Mouse (Mus musculus) midbrain, postnatal 0 days (tissue): ENCODE results near the gene Rpl3l. TPM values are rescaled to one million over a fixed set of nuclear protein-coding genes. Genes with fewer than 3 reads are reported as not detected.
"Not testable (repeated sequence)": the region's sequence is repeated elsewhere in the genome, so short reads cannot be mapped to it uniquely, and the experiment has no call there.

Experiments
- ATAC-seq: fragments of 200-750 bp; cut with Nextera tagmentation; 2 replicates; pipeline ENCODE4 v1.8.0; 2017; ENCODE audit warnings: moderate number of reproducible peaks, mild to moderate bottlenecking, moderate TSS enrichment, moderate library complexity; ENCODE audit not compliant: low FRiP score
- DNase-seq: peaks from one replicate; pipeline ENCODE4 v3.0.0-alpha.2; 2015; ENCODE audit warnings: low spot score
- H3K27ac ChIP-seq: fragments of 300-500 bp; sonication (generic); 2 replicates; pipeline ENCODE4 v1.5.1; 2014; ENCODE audit warnings: low read depth, mild to moderate bottlenecking, low read length, mixed read lengths
- H3K27me3 ChIP-seq: fragments of 300-500 bp; sonication (generic); 2 replicates; pipeline ENCODE4 v1.6.1; 2014; ENCODE audit warnings: low read length, control low read depth, mixed read lengths; ENCODE audit not compliant: insufficient read depth
- H3K36me3 ChIP-seq: fragments of 300-500 bp; sonication (generic); 2 replicates; pipeline ENCODE4 v1.6.1; 2014; ENCODE audit warnings: low read length, control low read depth, mixed read lengths; ENCODE audit not compliant: insufficient read depth
- H3K4me1 ChIP-seq: fragments of 300-500 bp; sonication (generic); 2 replicates; pipeline ENCODE4 v1.6.1; 2014; ENCODE audit warnings: mild to moderate bottlenecking, control low read depth, antibody characterized with exemption, low read length, mixed read lengths; ENCODE audit not compliant: insufficient read depth
- H3K4me2 ChIP-seq: fragments of 300-500 bp; sonication (generic); 2 replicates; pipeline ENCODE4 v1.6.1; 2014; ENCODE audit warnings: low read depth, mild to moderate bottlenecking, low read length, mixed read lengths; ENCODE audit not compliant: poor library complexity, severe bottlenecking
- H3K4me3 ChIP-seq: fragments of 300-500 bp; sonication (generic); 2 replicates; pipeline ENCODE4 v1.5.1; 2014; ENCODE audit warnings: low read depth, mild to moderate bottlenecking, low read length, moderate library complexity
- H3K9ac ChIP-seq: fragments of 300-500 bp; sonication (generic); replicated peaks from 2 replicates; pipeline ENCODE4 v1.6.1; 2014; ENCODE audit warnings: mild to moderate bottlenecking, low read length, moderate library complexity, mixed read lengths; ENCODE audit not compliant: poor library complexity, severe bottlenecking
- H3K9me3 ChIP-seq: fragments of 300-500 bp; sonication (generic); 2 replicates; pipeline ENCODE4 v1.6.1; 2016; ENCODE audit warnings: low read length, control low read depth
- CTCF ChIP-seq: IDR thresholded peaks from 2 replicates; pipeline ENCODE4 v1.5.1; 2016; ENCODE audit warnings: antibody characterized with exemption, mild to moderate bottlenecking
- WGBS: fragments of 180-500 bp; shearing (Covaris S2); extraction: QIAGEN DNeasy Blood & Tissue Kit; methylation state at CpG from one replicate; pipeline ENCODE4 v1.1.7; 2014; 5-methylcytosine and 5-hydroxymethylcytosine counted together
- polyA plus RNA-seq: library from polyadenylated mRNA; unstranded; fragments of >200 nt; fragmentation: Nextera tagmentation; extraction: Ambion mirVana; gene quantifications from 2 replicates; pipeline ENCODE4 v1.2.1, GENCODE M21; 2015
- total RNA-seq: library from RNA; depleted of rRNA; stranded (reverse); fragments of >200 nt; gene quantifications from 2 replicates; pipeline ENCODE4 v1.2.3, GENCODE M21; 2014

The Rpl3l gene
- total and polyA plus RNA-seq, 2 experiments from 2014 or later, result 0.37 TPM; not detected in 1

- H3K9me3 ChIP-seq, result no peaks in the 10 kb centered on the region
- no peaks in the 10 kb centered on the region; the same call in 1 of the 2 replicates for H3K4me1 ChIP-seq
- WGBS, result 94% methylated on average over 15 of the region's 15 CpGs
- no peak overlapping the region for H3K9ac ChIP-seq
- H3K27ac ChIP-seq, result no peak overlapping the region
- DNase-seq (no peak), ATAC-seq (no peak)
- H3K4me2 ChIP-seq, result no peak overlapping the region
- TF ChIP-seq CTCF, result no peak
- H3K27me3 ChIP-seq, result no peaks in the 10 kb centered on the region
- no peak overlapping the region for H3K4me3 ChIP-seq
- H3K36me3 ChIP-seq, result peaks cover 4% of the 10 kb centered on the region; the same call in 1 of the 2 replicates
Observed at GRCm38 (mm10) chr17:24716166-24716682, 11.4 kb upstream of the Rpl3l start.

GRCm38 (mm10) chr17:24717943-24718342 lies 9.7 kb upstream of the Rpl3l start, which contains the start of the genes Rnf151 and Rps2:
TSS of gene Rnf151 (minus strand) at chr17:24718063.
TSS of gene Rps2 (plus strand) at chr17:24718116.
- peak within 1 kb of the TSS; percentile 74 for H3K4me3 ChIP-seq
- no peaks in the 10 kb centered on the region; the same call in none of the 2 replicates for H3K4me1 ChIP-seq
- no peak within 1 kb of the TSS for H3K27ac ChIP-seq
- no peak for TF ChIP-seq CTCF
- no peak for DNase-seq
- H3K9ac ChIP-seq, result no peak within 1 kb of the TSS
- no peaks in the 10 kb centered on the region for H3K9me3 ChIP-seq
- H3K36me3 ChIP-seq, result peaks cover 13% of the 10 kb centered on the region; the same call in 1 of the 2 replicates
- H3K27me3 ChIP-seq, result no peaks in the 10 kb centered on the region
- WGBS, result 85% methylated on average over 4 of the region's 4 CpGs
- peak within 1 kb of the TSS; percentile 60; the same call in 1 of the 2 replicates for H3K4me2 ChIP-seq
- no peak for ATAC-seq

- not testable (repeated sequence) for H3K27ac ChIP-seq, DNase-seq, H3K4me1 ChIP-seq, ATAC-seq, H3K9me3 ChIP-seq, H3K27me3 ChIP-seq
- TF ChIP-seq CTCF, result peak; percentile 37
- peak overlapping the region; percentile 74 for H3K4me3 ChIP-seq
- WGBS, result 68% methylated on average over 5 of the region's 5 CpGs
- H3K9ac ChIP-seq, result peak overlapping the region; percentile 94; the same call in 1 of the 2 replicates
- H3K4me2 ChIP-seq, result peak overlapping the region; percentile 60
- peaks cover 13% of the 10 kb centered on the region; the same call in 1 of the 2 replicates for H3K36me3 ChIP-seq
Observed at GRCm38 (mm10) chr17:24718938-24719337, 8.7 kb upstream of the Rpl3l start.

DNA sequence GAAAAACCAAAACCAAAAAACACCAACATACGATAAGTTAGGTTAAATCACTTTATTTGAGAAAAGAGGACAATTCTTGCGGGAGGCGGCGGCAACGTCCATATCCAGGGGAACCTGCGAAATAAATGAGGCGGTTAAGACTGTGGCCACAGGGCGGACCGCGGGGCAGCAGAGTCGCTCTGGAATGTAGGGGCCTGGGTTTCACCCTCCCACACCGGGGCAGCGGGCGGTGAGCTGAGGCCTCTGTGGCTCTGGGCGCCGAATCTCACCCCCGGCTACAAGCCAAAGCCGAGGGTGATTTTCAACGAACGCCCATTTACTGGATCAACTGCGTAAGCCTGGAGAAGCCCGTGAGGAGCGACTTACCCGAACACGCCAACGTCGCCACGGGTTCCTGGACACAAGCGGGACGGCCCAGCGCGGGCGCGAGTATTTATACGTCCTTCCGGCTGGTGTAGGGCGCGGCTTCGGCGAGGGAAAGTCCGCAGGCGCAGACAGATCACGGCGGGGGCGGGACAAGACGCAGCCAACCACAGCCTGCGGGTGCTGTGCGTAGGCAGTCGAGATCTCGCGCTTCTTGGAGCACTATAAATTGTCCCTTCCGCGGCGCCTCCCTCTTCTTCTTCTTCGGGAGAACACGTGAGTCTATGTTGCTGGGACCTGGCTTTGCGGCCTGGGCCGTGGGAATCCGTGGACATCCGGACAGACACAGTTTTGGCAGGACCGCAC lies 8.0 kb upstream of the Rpl3l start:
- DNase-seq, result peak; percentile 99
- H3K4me2 ChIP-seq, result peak overlapping the region; percentile 61
- no peaks in the 10 kb centered on the region for H3K27me3 ChIP-seq
- peak; percentile 96 for ATAC-seq
- H3K4me1 ChIP-seq, result no peaks in the 10 kb centered on the region; the same call in none of the 2 replicates
- H3K36me3 ChIP-seq, result peaks cover 13% of the 10 kb centered on the region; the same call in 1 of the 2 replicates
- H3K9me3 ChIP-seq, result no peaks in the 10 kb centered on the region
- H3K27ac ChIP-seq, result peak overlapping the region; percentile 87
- H3K4me3 ChIP-seq, result peak overlapping the region; percentile 74
- WGBS, result under 1% methylated on average over 61 of the region's 61 CpGs
- peak overlapping the region; percentile 94 for H3K9ac ChIP-seq
- TF ChIP-seq CTCF, result peak; percentile 15; the same call in 1 of the 2 replicates

- H3K9me3 ChIP-seq, ATAC-seq, H3K4me1 ChIP-seq, DNase-seq, H3K27me3 ChIP-seq: not testable (repeated sequence)
- Histone ChIP-seq H3K4me3 (peak overlapping the region; percentile 74), H3K4me2 (peak overlapping the region; percentile 61), H3K9ac (peak overlapping the region; percentile 83), H3K36me3 (peaks cover 13% of the 10 kb centered on the region; the same call in 1 of the 2 replicates), H3K27ac (peak overlapping the region; percentile 32)
- WGBS, result 1% methylated on average over 11 of the region's 11 CpGs
Observed at GRCm38 (mm10) chr17:24720616-24721015, 7.0 kb upstream of the Rpl3l start.

DNA sequence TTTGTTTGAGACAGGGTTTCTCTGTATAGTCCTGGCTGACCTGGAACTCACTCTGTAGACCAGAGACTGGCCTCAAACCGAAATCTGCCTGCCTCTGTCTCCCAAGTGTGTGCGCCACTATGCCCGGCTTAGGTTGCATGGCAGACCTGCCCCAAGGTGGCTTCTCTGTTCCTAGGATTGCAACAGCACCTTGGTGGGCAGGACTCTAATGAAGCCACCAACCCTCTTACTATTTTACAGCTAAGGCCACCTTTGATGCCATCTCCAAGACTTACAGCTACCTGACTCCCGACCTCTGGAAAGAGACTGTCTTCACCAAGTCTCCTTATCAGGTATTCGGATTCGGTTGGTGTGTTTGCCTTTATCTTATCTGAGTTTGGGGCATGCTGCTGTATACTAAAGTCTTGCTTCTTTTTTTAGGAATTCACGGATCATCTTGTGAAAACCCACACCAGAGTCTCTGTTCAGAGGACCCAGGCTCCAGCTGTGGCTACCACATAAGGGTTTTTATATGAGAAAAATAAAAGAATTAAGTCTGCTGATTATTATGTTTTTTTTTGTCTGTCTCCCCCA lies 6.2 kb upstream of the Rpl3l start:
- not testable (repeated sequence) for H3K9me3 ChIP-seq, DNase-seq, H3K9ac ChIP-seq, H3K27ac ChIP-seq, H3K4me1 ChIP-seq, ATAC-seq, H3K27me3 ChIP-seq, H3K36me3 ChIP-seq
- peak overlapping the region; percentile 28 for H3K4me2 ChIP-seq
- H3K4me3 ChIP-seq, result peak overlapping the region; percentile 19; the same call in 1 of the 2 replicates
- WGBS, result 70% methylated on average over 7 of the region's 7 CpGs
